Mouse (Mus musculus): Measurements from ENCODE around the gene Gna14. TPM values are rescaled to one million over a fixed set of nuclear protein-coding genes. Genes with fewer than 3 reads are reported as not detected.

Gene Gna14
- total and polyA plus RNA-seq, 2 experiments = 1.7 to 2.7 TPM

- 55% methylated on average over 5 of the region's 5 CpGs for WGBS
- peaks cover 6% of the 10 kb centered on the region for H3K4me1 ChIP-seq (ENCODE audit: control insufficient read depth, insufficient read depth, low read length)
- no peaks in the 10 kb centered on the region for H3K79me2 ChIP-seq (ENCODE audit: control insufficient read depth, insufficient read depth, low read length)
- no peak overlapping the region for H3K9ac ChIP-seq (ENCODE audit: low read depth, low read length)
- no peak overlapping the region for H3K27ac ChIP-seq (replicated peaks; ENCODE audit: insufficient read depth, low read depth, low read length)
- DNase-seq (ENCODE audit: extremely low read depth, low read depth, low spot score) = no peak
- no peaks in the 10 kb centered on the region for H3K27me3 ChIP-seq (ENCODE audit: control insufficient read depth, insufficient read depth, low read length)
- H3K36me3 ChIP-seq (ENCODE audit: control insufficient read depth, insufficient read depth, low read length) = no peaks in the 10 kb centered on the region
- no peak overlapping the region for H3K4me3 ChIP-seq (ENCODE audit: insufficient read depth, low read depth, low read length)
- TF ChIP-seq CTCF (IDR thresholded peaks at IDR 0.05; ENCODE audit: low read depth, low read length) (no peak), POLR2A (IDR thresholded peaks at IDR 0.05; ENCODE audit: extremely low read depth, insufficient read depth, low read length) (no peak)
These were observed 66.5 kb downstream of the Gna14 start for GRCm38 (mm10) chr19:16502054-16502453.

- TF ChIP-seq CTCF (IDR thresholded peaks at IDR 0.05; ENCODE audit: low read depth, low read length) (no peak), POLR2A (IDR thresholded peaks at IDR 0.05; ENCODE audit: extremely low read depth, insufficient read depth, low read length) (no peak)
- Histone ChIP-seq H3K36me3 (ENCODE audit: control insufficient read depth, insufficient read depth, low read length) (no peaks in the 10 kb centered on the region), H3K9ac (ENCODE audit: low read depth, low read length) (no peak overlapping the region), H3K27me3 (ENCODE audit: control insufficient read depth, insufficient read depth, low read length) (no peaks in the 10 kb centered on the region), H3K4me3 (ENCODE audit: insufficient read depth, low read depth, low read length) (no peak overlapping the region), H3K4me1 (ENCODE audit: control insufficient read depth, insufficient read depth, low read length) (no peaks in the 10 kb centered on the region), H3K27ac (replicated peaks; ENCODE audit: insufficient read depth, low read depth, low read length) (no peak overlapping the region), H3K79me2 (ENCODE audit: control insufficient read depth, insufficient read depth, low read length) (no peaks in the 10 kb centered on the region)
- WGBS = 88% methylated on average over 6 of the region's 6 CpGs
- DNase-seq (ENCODE audit: extremely low read depth, low read depth, low spot score) = no peak
These were observed 71.3 kb downstream of the Gna14 start for GRCm38 (mm10) chr19:16506711-16507364.

GRCm38 (mm10) chr19:16510343-16511080, 75.0 kb downstream of the Gna14 start:
- no peak for TF ChIP-seq POLR2A (IDR thresholded peaks at IDR 0.05; ENCODE audit: extremely low read depth, insufficient read depth, low read length)
- no peak for TF ChIP-seq CTCF (IDR thresholded peaks at IDR 0.05; ENCODE audit: low read depth, low read length)
- Histone ChIP-seq H3K36me3 (ENCODE audit: control insufficient read depth, insufficient read depth, low read length) (no peaks in the 10 kb centered on the region), H3K4me1 (ENCODE audit: control insufficient read depth, insufficient read depth, low read length) (no peaks in the 10 kb centered on the region), H3K79me2 (ENCODE audit: control insufficient read depth, insufficient read depth, low read length) (no peaks in the 10 kb centered on the region), H3K27ac (replicated peaks; ENCODE audit: insufficient read depth, low read depth, low read length) (no peak overlapping the region), H3K27me3 (ENCODE audit: control insufficient read depth, insufficient read depth, low read length) (no peaks in the 10 kb centered on the region), H3K4me3 (ENCODE audit: insufficient read depth, low read depth, low read length) (no peak overlapping the region), H3K9ac (ENCODE audit: low read depth, low read length) (no peak overlapping the region)
- 90% methylated on average over 10 of the region's 10 CpGs for WGBS
- no peak for DNase-seq (ENCODE audit: extremely low read depth, low read depth, low spot score)

- WGBS = 89% methylated on average over 2 of the region's 2 CpGs
- H3K4me3 ChIP-seq (ENCODE audit: insufficient read depth, low read depth, low read length) = no peak overlapping the region
- H3K9ac ChIP-seq (ENCODE audit: low read depth, low read length) = no peak overlapping the region
- no peaks in the 10 kb centered on the region for H3K79me2 ChIP-seq (ENCODE audit: control insufficient read depth, insufficient read depth, low read length)
- H3K4me1 ChIP-seq (ENCODE audit: control insufficient read depth, insufficient read depth, low read length) = no peaks in the 10 kb centered on the region
- TF ChIP-seq CTCF (IDR thresholded peaks at IDR 0.05; ENCODE audit: low read depth, low read length) (no peak), POLR2A (IDR thresholded peaks at IDR 0.05; ENCODE audit: extremely low read depth, insufficient read depth, low read length) (no peak)
- H3K27me3 ChIP-seq (ENCODE audit: control insufficient read depth, insufficient read depth, low read length) = no peaks in the 10 kb centered on the region
- no peak for DNase-seq (ENCODE audit: extremely low read depth, low read depth, low spot score)
- H3K36me3 ChIP-seq (ENCODE audit: control insufficient read depth, insufficient read depth, low read length) = no peaks in the 10 kb centered on the region
- H3K27ac ChIP-seq (replicated peaks; ENCODE audit: insufficient read depth, low read depth, low read length) = no peak overlapping the region
These were observed 75.5 kb downstream of the Gna14 start for GRCm38 (mm10) chr19:16511081-16511420.

- DNase-seq (ENCODE audit: extremely low read depth, low read depth, low spot score) = no peak
- Histone ChIP-seq H3K4me1 (ENCODE audit: control insufficient read depth, insufficient read depth, low read length) (no peaks in the 10 kb centered on the region), H3K36me3 (ENCODE audit: control insufficient read depth, insufficient read depth, low read length) (no peaks in the 10 kb centered on the region), H3K9ac (ENCODE audit: low read depth, low read length) (no peak overlapping the region), H3K79me2 (ENCODE audit: control insufficient read depth, insufficient read depth, low read length) (no peaks in the 10 kb centered on the region), H3K4me3 (ENCODE audit: insufficient read depth, low read depth, low read length) (no peak overlapping the region), H3K27me3 (ENCODE audit: control insufficient read depth, insufficient read depth, low read length) (no peaks in the 10 kb centered on the region), H3K27ac (replicated peaks; ENCODE audit: insufficient read depth, low read depth, low read length) (no peak overlapping the region)
- TF ChIP-seq CTCF (IDR thresholded peaks at IDR 0.05; ENCODE audit: low read depth, low read length) (no peak), POLR2A (IDR thresholded peaks at IDR 0.05; ENCODE audit: extremely low read depth, insufficient read depth, low read length) (no peak)
- WGBS = 71% methylated on average over 4 of the region's 4 CpGs
These were observed 78.6 kb downstream of the Gna14 start for GRCm38 (mm10) chr19:16514201-16514600.

GRCm38 (mm10) chr19:16518569-16518968, 83.0 kb downstream of the Gna14 start:
- no peak for DNase-seq (ENCODE audit: extremely low read depth, low read depth, low spot score)
- H3K4me1 ChIP-seq (ENCODE audit: control insufficient read depth, insufficient read depth, low read length) = no peaks in the 10 kb centered on the region
- no peaks in the 10 kb centered on the region for H3K36me3 ChIP-seq (ENCODE audit: control insufficient read depth, insufficient read depth, low read length)
- H3K9ac ChIP-seq (ENCODE audit: low read depth, low read length) = no peak overlapping the region
- no peak for TF ChIP-seq POLR2A (IDR thresholded peaks at IDR 0.05; ENCODE audit: extremely low read depth, insufficient read depth, low read length)
- no peak for TF ChIP-seq CTCF (IDR thresholded peaks at IDR 0.05; ENCODE audit: low read depth, low read length)
- 87% methylated on average over 3 of the region's 3 CpGs for WGBS
- H3K4me3 ChIP-seq (ENCODE audit: insufficient read depth, low read depth, low read length) = no peak overlapping the region
- no peak overlapping the region for H3K27ac ChIP-seq (replicated peaks; ENCODE audit: insufficient read depth, low read depth, low read length)
- no peaks in the 10 kb centered on the region for H3K79me2 ChIP-seq (ENCODE audit: control insufficient read depth, insufficient read depth, low read length)
- no peaks in the 10 kb centered on the region for H3K27me3 ChIP-seq (ENCODE audit: control insufficient read depth, insufficient read depth, low read length)
